Mouse (Mus musculus) liver, embryonic 18 days (tissue): ENCODE results near the gene Jhy. TPM values are rescaled to one million over a fixed set of nuclear protein-coding genes. Genes with fewer than 3 reads are reported as not detected.

Experiments
- polyA plus RNA-seq: library from polyadenylated mRNA; depleted of rRNA; stranded (reverse); fragments of >200 nt; gene quantifications from 2 replicates; pipeline ENCODE4 v1.2.3, GENCODE M21; 2012; rRNA removed

Jhy gene
- polyA plus RNA-seq = 0.02 and 0.03 TPM in 2 replicates

DNA sequence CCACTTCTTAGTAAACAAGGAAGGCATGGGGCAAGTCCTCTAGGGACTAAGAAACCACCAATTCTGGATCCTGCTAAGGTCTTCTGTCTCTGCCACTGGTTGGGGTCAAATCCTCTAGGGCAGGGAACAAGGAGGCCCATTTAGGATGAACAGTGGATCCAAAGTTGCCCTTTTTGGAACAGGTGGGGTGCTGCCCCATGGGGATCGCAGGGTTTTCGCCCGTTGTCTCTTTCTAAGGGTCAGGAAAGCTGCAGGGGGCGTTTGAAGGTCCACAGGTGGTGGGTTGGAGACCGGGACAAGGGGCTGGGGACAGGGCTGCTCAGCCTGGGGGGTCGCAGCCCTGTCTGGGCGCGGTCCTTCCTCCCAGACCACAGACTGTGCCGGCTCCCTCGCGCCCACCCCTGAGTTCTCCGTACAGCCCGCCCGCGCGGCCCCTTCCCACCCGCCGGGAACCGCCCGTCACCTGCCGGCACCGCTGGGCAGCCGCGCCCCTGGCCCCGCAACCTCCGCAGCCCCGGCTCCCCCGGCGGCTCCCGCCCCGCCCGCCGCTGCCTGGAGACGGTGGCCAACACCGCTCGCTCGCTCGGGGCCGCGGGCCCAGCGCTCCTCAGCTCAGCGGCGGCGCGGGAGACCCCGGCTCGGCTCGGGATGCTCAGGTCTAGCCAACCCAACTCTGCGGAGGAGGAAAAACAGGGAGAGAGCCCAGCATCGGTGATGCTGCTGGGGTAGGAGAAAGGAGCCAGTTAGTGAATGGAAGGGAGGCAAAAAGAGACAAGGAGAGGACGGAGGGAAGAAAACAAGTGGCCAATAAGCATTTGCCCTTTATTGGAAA, at the start of gene Jhy:
TSS of gene Jhy (minus strand) at position 533 of the 832 bp plus-strand sequence.

DNA sequence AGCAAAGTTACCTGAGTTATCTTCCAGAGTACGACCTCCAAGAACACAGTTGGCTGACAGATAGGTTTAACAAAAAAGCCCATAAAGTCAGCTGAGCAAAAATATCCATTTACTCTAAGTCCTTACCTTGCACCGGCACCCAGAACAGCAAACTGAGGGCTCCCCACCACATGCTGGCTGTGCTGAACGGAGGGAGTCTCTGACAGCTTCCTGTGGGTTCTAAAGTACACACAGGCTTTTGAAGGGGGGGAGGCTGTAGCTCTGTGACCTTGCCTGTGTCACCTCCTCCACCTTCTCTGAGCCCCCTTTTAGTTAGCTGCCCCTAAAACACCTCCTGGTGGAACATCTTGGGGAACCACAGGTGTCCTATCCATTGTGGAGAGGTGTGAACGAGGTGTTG, 40.5 kb upstream of the Jhy start, which contains the start of gene Crtam:
TSS of gene Crtam (minus strand) at position 214 of the 400 bp plus-strand sequence.

DNA sequence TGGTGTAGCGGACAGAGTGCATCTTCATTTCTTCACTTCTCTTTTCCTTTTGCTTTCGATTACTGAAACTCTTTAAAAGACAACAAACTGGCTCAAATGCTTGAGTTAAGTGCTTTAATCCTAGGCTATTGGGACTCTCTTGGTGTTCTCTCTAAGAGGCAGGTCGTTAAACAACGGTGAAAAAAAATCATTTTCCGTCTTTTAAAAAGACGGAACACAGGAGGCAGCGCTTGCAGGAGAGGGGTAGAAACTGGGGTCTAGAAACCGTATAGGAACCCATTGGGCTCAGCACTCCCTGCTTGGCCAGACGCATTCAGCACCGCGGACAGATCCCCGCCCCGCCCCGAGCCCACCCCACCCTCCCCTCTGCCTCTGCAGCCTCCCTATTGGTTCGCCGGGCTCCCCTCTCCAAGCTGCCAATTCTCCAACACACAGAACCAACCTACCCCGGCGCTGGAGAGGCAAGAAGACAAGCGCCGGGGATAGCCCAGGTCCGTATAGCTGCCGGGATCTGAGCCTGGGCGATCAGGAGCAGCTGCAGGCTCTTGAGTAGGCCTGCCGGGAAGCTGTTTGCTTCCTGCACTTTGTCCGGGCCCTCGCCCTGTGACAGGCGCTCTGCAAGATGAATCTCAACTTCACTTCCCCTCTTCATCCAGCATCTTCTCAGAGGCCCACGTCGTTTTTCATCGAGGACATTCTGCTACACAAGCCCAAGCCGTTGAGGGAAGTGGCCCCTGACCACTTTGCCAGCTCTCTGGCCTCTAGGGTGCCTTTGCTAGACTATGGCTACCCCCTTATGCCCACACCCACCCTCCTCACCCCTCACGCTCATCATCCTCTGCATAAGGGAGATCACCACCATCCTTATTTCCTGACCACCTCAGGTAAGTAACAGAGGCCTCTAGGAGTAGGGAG, 90.1 kb downstream of the Jhy start, which contains the start of gene Bsx:
TSS of gene Bsx (plus strand) at position 572 of the 915 bp plus-strand sequence.

Other genes with a start within 250 kb of the Jhy start
- gene Hspa8, start 163.1 kb downstream of the Jhy start, polyA plus RNA-seq = 780 and 1,142 TPM in 2 replicates
- gene Bsx, start 90.0 kb downstream of the Jhy start, polyA plus RNA-seq = 0.01 TPM in 2 replicates
- 0.01 and 0.05 TPM in 2 replicates for gene Crtam, start 40.5 kb upstream of the Jhy start, polyA plus RNA-seq
- gene Ubash3b, start 197.6 kb upstream of the Jhy start, polyA plus RNA-seq = 3.6 and 3.9 TPM in 2 replicates